Mouse (Mus musculus) heart, postnatal 0 days (tissue): ENCODE measurements at regions not wholly inside any gene's neighbourhood (a gene's known extent, or its start where the extent isn't known, plus 50 kb on each side); places are given as distances from the start of the nearest gene placed in this dataset.

ENCODE experiments used
- ATAC-seq: fragments of 200-750 bp; cut with Nextera tagmentation; 2 replicates; pipeline ENCODE4 v1.8.0; 2017; ENCODE audit warnings: low read depth, moderate number of reproducible peaks, moderate library complexity; ENCODE audit not compliant: insufficient read depth
- DNase-seq: peaks from one replicate; pipeline ENCODE4 v3.0.0-alpha.2; 2016; ENCODE audit warnings: low spot score
- H3K27ac ChIP-seq: fragments of 300-500 bp; sonication (generic); 2 replicates; pipeline ENCODE4 v1.5.1; 2014; ENCODE audit warnings: low read depth, mild to moderate bottlenecking
- H3K27me3 ChIP-seq: fragments of 300-500 bp; sonication (generic); 2 replicates; pipeline ENCODE4 v1.6.1; 2014; ENCODE audit warnings: low read length, mixed read lengths; ENCODE audit not compliant: control insufficient read depth, insufficient read depth
- H3K36me3 ChIP-seq: fragments of 300-500 bp; sonication (generic); replicated peaks from 2 replicates; pipeline ENCODE4 v1.6.1; 2014; ENCODE audit warnings: low read length, mixed read lengths; ENCODE audit not compliant: control insufficient read depth, insufficient read depth
- H3K4me1 ChIP-seq: fragments of 300-500 bp; sonication (generic); 2 replicates; pipeline ENCODE4 v1.6.1; 2014; ENCODE audit warnings: antibody characterized with exemption; ENCODE audit not compliant: control insufficient read depth, insufficient read depth
- H3K4me2 ChIP-seq: fragments of 300-500 bp; sonication (generic); 2 replicates; pipeline ENCODE4 v1.6.1; 2014; ENCODE audit warnings: low read depth, mild to moderate bottlenecking, low read length, moderate library complexity
- H3K4me3 ChIP-seq: fragments of 300-500 bp; sonication (generic); 2 replicates; pipeline ENCODE4 v1.5.1; 2014; ENCODE audit warnings: low read depth, low read length
- H3K9ac ChIP-seq: fragments of 300-500 bp; sonication (generic); replicated peaks from 2 replicates; pipeline ENCODE4 v1.6.1; 2014; ENCODE audit warnings: low read depth, low read length, mixed read lengths
- H3K9me3 ChIP-seq: fragments of 300-500 bp; sonication (generic); replicated peaks from 2 replicates; pipeline ENCODE4 v1.6.1; 2016; ENCODE audit warnings: low read length; ENCODE audit not compliant: control insufficient read depth
- CTCF ChIP-seq: IDR thresholded peaks from 2 replicates; pipeline ENCODE4 v1.5.1; 2016; ENCODE audit warnings: antibody characterized with exemption, control low read depth, low read depth
- EP300 ChIP-seq: IDR thresholded peaks from 2 replicates; pipeline ENCODE4 v1.6.1; 2016; ENCODE audit warnings: antibody characterized with exemption, low read depth
- WGBS: fragments of 180-500 bp; shearing (Covaris S2); extraction: QIAGEN DNeasy Blood & Tissue Kit; methylation state at CpG from one replicate; pipeline ENCODE4 v1.1.7; 2014; 5-methylcytosine and 5-hydroxymethylcytosine counted together

- ATAC-seq, result 0 out of 2 replicates have a peak, but pooled peaks have one; percentile 18
- TF ChIP-seq CTCF (no peak), EP300 (no peak)
- H3K36me3 ChIP-seq, result no peaks in the 10 kb centered on the region
- DNase-seq, result peak; percentile 35
- no peak overlapping the region for H3K4me2 ChIP-seq
- peak overlapping the region; percentile 19; the same call in 1 of the 2 replicates for H3K27ac ChIP-seq
- H3K9ac ChIP-seq, result no peak overlapping the region
- H3K4me3 ChIP-seq, result no peak overlapping the region
- H3K27me3 ChIP-seq, result no peaks in the 10 kb centered on the region
- peaks cover 4% of the 10 kb centered on the region; the same call in 1 of the 2 replicates for H3K9me3 ChIP-seq
- H3K4me1 ChIP-seq, result peaks cover 13% of the 10 kb centered on the region
- 58% methylated on average over 5 of the region's 5 CpGs for WGBS
Measured at GRCm38 (mm10) chr2:21029391-21030010, 60.8 kb upstream of the Arhgap21 start.

GRCm38 (mm10) chr2:21028605-21029004, 59.9 kb upstream of the Arhgap21 start:
- TF ChIP-seq CTCF (no peak), EP300 (0 out of 2 replicates have a peak, but pooled peaks have one; percentile 42)
- H3K36me3 ChIP-seq, result no peaks in the 10 kb centered on the region
- WGBS, result 16% methylated on average over 2 of the region's 2 CpGs
- peak; percentile 61 for DNase-seq
- peaks cover 4% of the 10 kb centered on the region; the same call in 1 of the 2 replicates for H3K9me3 ChIP-seq
- H3K4me2 ChIP-seq, result no peak overlapping the region
- peak; percentile 77 for ATAC-seq
- no peaks in the 10 kb centered on the region for H3K27me3 ChIP-seq
- H3K9ac ChIP-seq, result no peak overlapping the region
- H3K4me1 ChIP-seq, result peaks cover 11% of the 10 kb centered on the region; the same call in 1 of the 2 replicates
- H3K27ac ChIP-seq, result peak overlapping the region; percentile 60
- H3K4me3 ChIP-seq, result no peak overlapping the region

GRCm38 (mm10) chr2:21018535-21018934, 49.9 kb upstream of the Arhgap21 start:
- Histone ChIP-seq H3K27me3 (no peaks in the 10 kb centered on the region), H3K36me3 (no peaks in the 10 kb centered on the region), H3K4me2 (no peak overlapping the region), H3K27ac (no peak overlapping the region), H3K9ac (no peak overlapping the region), H3K9me3 (no peaks in the 10 kb centered on the region), H3K4me3 (no peak overlapping the region), H3K4me1 (peaks cover 6% of the 10 kb centered on the region; the same call in 1 of the 2 replicates)
- TF ChIP-seq EP300, result no peak
- TF ChIP-seq CTCF, result no peak
- no peak for DNase-seq
- ATAC-seq, result no peak
- WGBS, result 33% methylated on average over 1 of the region's 1 CpGs
